Mouse (Mus musculus) liver, postnatal 0 days (tissue): ENCODE measurements around the gene Zkscan17.

Source experiments
- CTCF ChIP-seq: sonication (generic); IDR thresholded peaks from 2 replicates; pipeline ENCODE4 v1.5.1; 2016; ENCODE audit warnings: antibody characterized with exemption, low read depth
- EP300 ChIP-seq: IDR thresholded peaks from 2 replicates; pipeline ENCODE4 v1.6.1; 2016; ENCODE audit warnings: antibody characterized with exemption, low read depth, mild to moderate bottlenecking

GRCm38 (mm10) chr11:59456346-59456745 is 70.2 kb downstream of the Zkscan17 start:
- TF ChIP-seq CTCF, result no peak
- no peak for TF ChIP-seq EP300
